Mouse (Mus musculus) limb, embryonic 14.5 days (tissue): ENCODE measurements at regions not wholly inside any gene's neighbourhood (a gene's known extent, or its start where the extent isn't known, plus 50 kb on each side); places are given as distances from the start of the nearest gene placed in this dataset.

Source experiments
- ATAC-seq: fragments of 200-750 bp; cut with Nextera tagmentation; 2 replicates; pipeline ENCODE4 v1.8.0; 2017; ENCODE audit warnings: low read depth, moderate number of reproducible peaks, moderate TSS enrichment; ENCODE audit not compliant: low FRiP score
- DNase-seq: peaks from one replicate; pipeline ENCODE4 v3.0.0-alpha.2; 2015; ENCODE audit warnings: low spot score
- H3K27ac ChIP-seq: fragments of 300-500 bp; sonication (generic); replicated peaks from 2 replicates; pipeline ENCODE4 v1.5.1; 2014; ENCODE audit warnings: low read depth, mild to moderate bottlenecking, low read length, moderate library complexity, mixed read lengths
- H3K27me3 ChIP-seq: fragments of 300-500 bp; sonication (generic); 2 replicates; pipeline ENCODE4 v1.6.1; 2014; ENCODE audit warnings: low read length, mixed read lengths; ENCODE audit not compliant: control insufficient read depth, insufficient read depth
- H3K36me3 ChIP-seq: fragments of 300-500 bp; sonication (generic); 2 replicates; pipeline ENCODE4 v1.6.1; 2014; ENCODE audit warnings: mild to moderate bottlenecking, low read length, moderate library complexity, mixed read lengths; ENCODE audit not compliant: control insufficient read depth, insufficient read depth
- H3K4me1 ChIP-seq: fragments of 300-500 bp; sonication (generic); 2 replicates; pipeline ENCODE4 v1.6.1; 2014; ENCODE audit warnings: antibody characterized with exemption, low read length, mixed read lengths; ENCODE audit not compliant: control insufficient read depth, insufficient read depth
- H3K4me2 ChIP-seq: fragments of 300-500 bp; sonication (generic); replicated peaks from 2 replicates; pipeline ENCODE4 v1.6.1; 2014; ENCODE audit warnings: low read depth, mild to moderate bottlenecking, low read length, moderate library complexity; ENCODE audit not compliant: severe bottlenecking
- H3K4me3 ChIP-seq: fragments of 300-500 bp; sonication (generic); replicated peaks from 2 replicates; pipeline ENCODE4 v1.5.1; 2014; ENCODE audit warnings: low read length
- H3K9ac ChIP-seq: fragments of 300-500 bp; sonication (generic); 2 replicates; pipeline ENCODE4 v1.6.1; 2014; ENCODE audit warnings: mild to moderate bottlenecking, low read depth, low read length, moderate library complexity; ENCODE audit not compliant: severe bottlenecking
- H3K9me3 ChIP-seq: fragments of 300-500 bp; sonication (generic); 2 replicates; pipeline ENCODE4 v1.6.1; 2016; ENCODE audit warnings: low read length; ENCODE audit not compliant: control insufficient read depth
- POLR2A ChIP-seq: fragments of 200-500 bp; IDR thresholded peaks from 2 replicates; pipeline ENCODE4 v1.8.0; 2012; ENCODE audit warnings: inconsistent platforms, mild to moderate bottlenecking, moderate library complexity, borderline replicate concordance; ENCODE audit not compliant: insufficient read depth, insufficient read length; ENCODE audit errors: extremely low read depth
- WGBS: fragments of 180-500 bp; shearing (Covaris S2); extraction: QIAGEN DNeasy Blood & Tissue Kit; methylation state at CpG from one replicate; pipeline ENCODE4 v1.1.7; 2014; 5-methylcytosine and 5-hydroxymethylcytosine counted together

GRCm38 (mm10) chr19:27663296-27663695 lies 233.7 kb upstream of the Pum3 start:
- Histone ChIP-seq H3K9me3 (no peaks in the 10 kb centered on the region), H3K4me1 (no peaks in the 10 kb centered on the region), H3K9ac (no peak overlapping the region), H3K27ac (no peak overlapping the region), H3K4me2 (no peak overlapping the region), H3K27me3 (no peaks in the 10 kb centered on the region), H3K36me3 (no peaks in the 10 kb centered on the region), H3K4me3 (no peak overlapping the region)
- no peak for DNase-seq
- TF ChIP-seq POLR2A: no peak
- ATAC-seq: no peak
- 80% methylated on average over 2 of the region's 2 CpGs for WGBS

GRCm38 (mm10) chr19:27641001-27641400 lies 211.4 kb upstream of the Pum3 start:
- Histone ChIP-seq H3K4me1 (no peaks in the 10 kb centered on the region), H3K4me2 (no peak overlapping the region), H3K9me3 (no peaks in the 10 kb centered on the region), H3K27ac (no peak overlapping the region), H3K9ac (no peak overlapping the region), H3K4me3 (no peak overlapping the region), H3K27me3 (no peaks in the 10 kb centered on the region), H3K36me3 (no peaks in the 10 kb centered on the region)
- ATAC-seq: no peak
- WGBS: 53% methylated on average over 3 of the region's 3 CpGs
- no peak for TF ChIP-seq POLR2A
- no peak for DNase-seq

- no peaks in the 10 kb centered on the region for H3K4me1 ChIP-seq
- no peak overlapping the region for H3K4me3 ChIP-seq
- no peaks in the 10 kb centered on the region for H3K36me3 ChIP-seq
- H3K27me3 ChIP-seq: no peaks in the 10 kb centered on the region
- no peak for TF ChIP-seq POLR2A
- no peaks in the 10 kb centered on the region for H3K9me3 ChIP-seq
- WGBS: 77% methylated on average over 6 of the region's 6 CpGs
- H3K9ac ChIP-seq: no peak overlapping the region
- DNase-seq: peak; percentile 21
- no peak overlapping the region for H3K27ac ChIP-seq
- H3K4me2 ChIP-seq: no peak overlapping the region
- no peak for ATAC-seq
Measured at GRCm38 (mm10) chr19:27633105-27633504, 203.5 kb upstream of the Pum3 start.

GRCm38 (mm10) chr19:27627626-27628025 lies 198.0 kb upstream of the Pum3 start:
- Histone ChIP-seq H3K9me3 (no peaks in the 10 kb centered on the region), H3K4me2 (no peak overlapping the region), H3K27me3 (no peaks in the 10 kb centered on the region), H3K36me3 (no peaks in the 10 kb centered on the region), H3K4me1 (no peaks in the 10 kb centered on the region), H3K4me3 (no peak overlapping the region), H3K9ac (no peak overlapping the region), H3K27ac (no peak overlapping the region)
- 95% methylated on average over 1 of the region's 1 CpGs for WGBS
- DNase-seq: no peak
- no peak for ATAC-seq
- no peak for TF ChIP-seq POLR2A

- Histone ChIP-seq H3K9me3 (no peaks in the 10 kb centered on the region), H3K9ac (no peak overlapping the region), H3K27ac (no peak overlapping the region), H3K4me1 (no peaks in the 10 kb centered on the region), H3K27me3 (no peaks in the 10 kb centered on the region), H3K36me3 (no peaks in the 10 kb centered on the region), H3K4me2 (no peak overlapping the region), H3K4me3 (no peak overlapping the region)
- ATAC-seq: no peak
- no peak for TF ChIP-seq POLR2A
- DNase-seq: no peak
- WGBS: 62% methylated on average over 5 of the region's 5 CpGs
Measured at GRCm38 (mm10) chr19:27617522-27617921, 187.9 kb upstream of the Pum3 start.

- no peak overlapping the region for H3K4me2 ChIP-seq
- no peak overlapping the region for H3K4me3 ChIP-seq
- ATAC-seq (no peak), DNase-seq (no peak)
- no peaks in the 10 kb centered on the region for H3K36me3 ChIP-seq
- WGBS: 85% methylated on average over 2 of the region's 2 CpGs
- no peak overlapping the region for H3K9ac ChIP-seq
- H3K4me1 ChIP-seq: no peaks in the 10 kb centered on the region
- no peaks in the 10 kb centered on the region for H3K27me3 ChIP-seq
- no peaks in the 10 kb centered on the region for H3K9me3 ChIP-seq
- no peak overlapping the region for H3K27ac ChIP-seq
- no peak for TF ChIP-seq POLR2A
Measured at GRCm38 (mm10) chr19:27606933-27607332, 177.3 kb upstream of the Pum3 start.
